Comparison of ENCODE assay signal across 9 mouse cellular contexts in genomic region chr4:99913894-99914451, GRCm38 (mm10). TPM values are rescaled to one million over a fixed set of nuclear protein-coding genes. Genes with fewer than 3 reads are reported as not detected.
DNase-seq lines count a peak whose midpoint lies in the region; ATAC-seq and TF ChIP-seq lines count a peak whose summit lies in the region.
"Had no signal": no experiment of that assay in that cellular context is flagged by ENCODE, and none has a peak within 500 bp of the region (broad histone marks: within the 10 kb centered on the region; RNA-seq: fewer than 3 reads in every experiment).

No protein-coding gene starts in this region.

- H3K9me3 ChIP-seq in kidney, postnatal 0 days (replicated peaks; ENCODE audit: low read length), result no peaks in the 10 kb centered on the region
- H3K9me3 ChIP-seq: neural tube, embryonic 12.5 days had no signal

- no peak overlapping the region for H3K27ac ChIP-seq in kidney, postnatal 0 days
- H3K27ac ChIP-seq: neural tube, embryonic 12.5 days had no signal

- H3K36me3 ChIP-seq in kidney, postnatal 0 days (ENCODE audit: insufficient read depth, low read length), result 0 out of 2 replicates have a peak, but pooled peaks cover 4% of the 10 kb centered on the region
- H3K36me3 ChIP-seq: neural tube, embryonic 12.5 days had no signal

- 73% methylated on average over 4 of the region's 4 CpGs for WGBS in kidney, postnatal 0 days

- no peak overlapping the region for H3K4me2 ChIP-seq in kidney, postnatal 0 days (ENCODE audit: low read length)
- H3K4me2 ChIP-seq: neural tube, embryonic 12.5 days had no signal

- no peaks in the 10 kb centered on the region for H3K4me1 ChIP-seq in kidney, postnatal 0 days (replicated peaks; ENCODE audit: insufficient read depth, low read length)
- H3K4me1 ChIP-seq: neural tube, embryonic 12.5 days had no signal

- peak; percentile 41 for DNase-seq in kidney, postnatal 0 days (ENCODE audit: low spot score)
- DNase-seq in kidney, postnatal 4 days, result no peak
- peak; percentile 44 for DNase-seq in CD4-positive helper T cell, adult 2 months (ENCODE audit: low read depth, low spot score)
- DNase-seq in MEL-GATA-1-ER (ENCODE audit: extremely low read depth, low read depth), result peak; percentile 26
- DNase-seq in right cerebral cortex, postnatal 36 days (ENCODE audit: low spot score in 2 of 2), result no peak
- DNase-seq in cerebellum, adult 11-12 months, result no peak
- DNase-seq in urinary bladder, adult 2 months (ENCODE audit: low spot score), result no peak

- no peak overlapping the region for H3K4me3 ChIP-seq in kidney, postnatal 0 days (replicated peaks; ENCODE audit: low read depth, low read length)
- H3K4me3 ChIP-seq: neural tube, embryonic 12.5 days had no signal

- H3K27me3 ChIP-seq in kidney, postnatal 0 days (ENCODE audit: insufficient read depth, low read length), result no peaks in the 10 kb centered on the region
- H3K27me3 ChIP-seq: neural tube, embryonic 12.5 days had no signal

- ATAC-seq in kidney, postnatal 0 days (replicated peaks; ENCODE audit: low FRiP score, low read depth), result no peak
- peak; percentile 65; the same call in 1 of the 2 replicates for ATAC-seq in erythroblast, adult 5-6 weeks (replicated peaks; ENCODE audit: low FRiP score, poor library complexity, severe bottlenecking)

- H3K9ac ChIP-seq in kidney, postnatal 0 days (ENCODE audit: low read depth, low read length), result no peak overlapping the region
- H3K9ac ChIP-seq: neural tube, embryonic 12.5 days had no signal

- peak; percentile 76 for TF ChIP-seq CTCF in kidney, postnatal 0 days (IDR thresholded peaks at IDR 0.05; ENCODE audit: low read depth)

RNA-seq across cellular contexts. Expression of gene Pgm1, which starts 15.2 kb away (rescaled TPM):
- 63.5 and 68.6 TPM in 2 replicates for polyA plus RNA-seq in kidney, postnatal 0 days (2015; fragmentation: Nextera tagmentation; extraction: Ambion mirVana)
- total RNA-seq in erythroblast, adult 5-6 weeks (2015; ENCODE audit: low replicate concordance), result 3.3 and 4.0 TPM in 2 replicates
- 2.1 and 6.6 TPM in 2 replicates for total RNA-seq in erythroblast, adult 5-6 weeks (2017; ENCODE audit: low replicate concordance)
- polyA plus RNA-seq in urinary bladder, adult 2 months (2012; rRNA removed), result 53.3 and 54.5 TPM in 2 replicates

RNA-seq across cellular contexts. Expression of gene Itgb3bp, which starts 15.6 kb away (rescaled TPM):
- polyA plus RNA-seq in kidney, postnatal 0 days (2015; fragmentation: Nextera tagmentation; extraction: Ambion mirVana), result 36.8 and 38.3 TPM in 2 replicates
- 1.3 and 2.1 TPM in 2 replicates for total RNA-seq in erythroblast, adult 5-6 weeks (2015; ENCODE audit: low replicate concordance)
- total RNA-seq in erythroblast, adult 5-6 weeks (2017; ENCODE audit: low replicate concordance), result 1.7 and 1.9 TPM in 2 replicates
- 6.2 and 7.3 TPM in 2 replicates for polyA plus RNA-seq in urinary bladder, adult 2 months (2012; rRNA removed)

Comparison
In these comparisons a context has a peak if more than half of its experiments do, and no peak if none do; other contexts are left out.
1. DNase-seq: peak in kidney, postnatal 0 days (single experiment), CD4-positive helper T cell, adult 2 months (single experiment) and MEL-GATA-1-ER (single experiment); none in kidney, postnatal 4 days (0 of 2), right cerebral cortex, postnatal 36 days (0 of 2), cerebellum, adult 11-12 months (single experiment) and urinary bladder, adult 2 months (single experiment).